Mouse (Mus musculus): ENCODE results near the gene Aftph.

The Aftph gene

GRCm38 (mm10) chr11:20647902-20648625 lies 93.3 kb downstream of the Aftph start:
- DNase-seq (ENCODE audit: low read depth, low spot score), result no peak

GRCm38 (mm10) chr11:20646986-20647726 lies 94.2 kb downstream of the Aftph start:
- DNase-seq (ENCODE audit: low read depth, low spot score), result peak; percentile 40

- no peak for DNase-seq (ENCODE audit: low read depth, low spot score)
Observed at GRCm38 (mm10) chr11:20646142-20646541, 95.2 kb downstream of the Aftph start.

- DNase-seq (ENCODE audit: low read depth, low spot score), result no peak
Observed at GRCm38 (mm10) chr11:20645521-20645920, 95.9 kb downstream of the Aftph start.

- DNase-seq (ENCODE audit: low read depth, low spot score), result no peak
Observed at GRCm38 (mm10) chr11:20644872-20645271, 96.5 kb downstream of the Aftph start.

GRCm38 (mm10) chr11:20644166-20644565 lies 97.2 kb downstream of the Aftph start:
- DNase-seq (ENCODE audit: low read depth, low spot score), result no peak

GRCm38 (mm10) chr11:20643161-20643560 lies 98.2 kb downstream of the Aftph start:
- DNase-seq (ENCODE audit: low read depth, low spot score), result no peak

GRCm38 (mm10) chr11:20642321-20642720 lies 99.1 kb downstream of the Aftph start:
- DNase-seq (ENCODE audit: low read depth, low spot score), result no peak

- DNase-seq (ENCODE audit: low read depth, low spot score), result no peak
Observed at GRCm38 (mm10) chr11:20639918-20640447, 101.4 kb downstream of the Aftph start.

GRCm38 (mm10) chr11:20638841-20639240 lies 102.5 kb downstream of the Aftph start:
- DNase-seq (ENCODE audit: low read depth, low spot score), result no peak

GRCm38 (mm10) chr11:20637060-20637459 lies 104.3 kb downstream of the Aftph start:
- DNase-seq (ENCODE audit: low read depth, low spot score), result no peak

- no peak for DNase-seq (ENCODE audit: low read depth, low spot score)
Observed at GRCm38 (mm10) chr11:20636114-20636513, 105.3 kb downstream of the Aftph start.

GRCm38 (mm10) chr11:20635646-20636045 lies 105.7 kb downstream of the Aftph start:
- no peak for DNase-seq (ENCODE audit: low read depth, low spot score)

All from telencephalon, adult 2 months (tissue).